Mouse (Mus musculus) embryonic facial prominence, embryonic 12.5 days (tissue): ENCODE measurements at regions not wholly inside any gene's neighbourhood (a gene's known extent, or its start where the extent isn't known, plus 50 kb on each side); places are given as distances from the start of the nearest gene placed in this dataset.

ENCODE experiments used
- ATAC-seq: fragments of 200-750 bp; cut with Nextera tagmentation; 2 replicates; pipeline ENCODE4 v1.8.0; 2017; ENCODE audit not compliant: insufficient number of reproducible peaks, insufficient read depth, low FRiP score, low TSS enrichment
- H3K27ac ChIP-seq: fragments of 300-500 bp; sonication (generic); 2 replicates; pipeline ENCODE4 v1.5.1; 2016; ENCODE audit warnings: mild to moderate bottlenecking
- H3K27me3 ChIP-seq: fragments of 300-500 bp; sonication (generic); 2 replicates; pipeline ENCODE4 v1.6.1; 2016; ENCODE audit warnings: mild to moderate bottlenecking, moderate library complexity
- H3K36me3 ChIP-seq: fragments of 300-500 bp; sonication (generic); 2 replicates; pipeline ENCODE4 v1.6.1; 2016; ENCODE audit warnings: mild to moderate bottlenecking
- H3K4me1 ChIP-seq: fragments of 300-500 bp; sonication (generic); 2 replicates; pipeline ENCODE4 v1.6.1; 2016
- H3K4me2 ChIP-seq: fragments of 300-500 bp; sonication (generic); replicated peaks from 2 replicates; pipeline ENCODE4 v1.6.1; 2016; ENCODE audit warnings: mild to moderate bottlenecking, moderate library complexity
- H3K4me3 ChIP-seq: fragments of 300-500 bp; sonication (generic); 2 replicates; pipeline ENCODE4 v1.5.1; 2016; ENCODE audit warnings: mild to moderate bottlenecking
- H3K9ac ChIP-seq: fragments of 300-500 bp; sonication (generic); 2 replicates; pipeline ENCODE4 v1.6.1; 2016; ENCODE audit warnings: mild to moderate bottlenecking, moderate library complexity
- H3K9me3 ChIP-seq: fragments of 300-500 bp; sonication (generic); 2 replicates; pipeline ENCODE4 v1.6.1; 2016; ENCODE audit warnings: mild to moderate bottlenecking, moderate library complexity
- WGBS: fragments of 180-500 bp; shearing (Covaris S2); methylation state at CpG from one replicate; pipeline ENCODE4 v1.1.7; 2016; 5-methylcytosine and 5-hydroxymethylcytosine counted together

DNA sequence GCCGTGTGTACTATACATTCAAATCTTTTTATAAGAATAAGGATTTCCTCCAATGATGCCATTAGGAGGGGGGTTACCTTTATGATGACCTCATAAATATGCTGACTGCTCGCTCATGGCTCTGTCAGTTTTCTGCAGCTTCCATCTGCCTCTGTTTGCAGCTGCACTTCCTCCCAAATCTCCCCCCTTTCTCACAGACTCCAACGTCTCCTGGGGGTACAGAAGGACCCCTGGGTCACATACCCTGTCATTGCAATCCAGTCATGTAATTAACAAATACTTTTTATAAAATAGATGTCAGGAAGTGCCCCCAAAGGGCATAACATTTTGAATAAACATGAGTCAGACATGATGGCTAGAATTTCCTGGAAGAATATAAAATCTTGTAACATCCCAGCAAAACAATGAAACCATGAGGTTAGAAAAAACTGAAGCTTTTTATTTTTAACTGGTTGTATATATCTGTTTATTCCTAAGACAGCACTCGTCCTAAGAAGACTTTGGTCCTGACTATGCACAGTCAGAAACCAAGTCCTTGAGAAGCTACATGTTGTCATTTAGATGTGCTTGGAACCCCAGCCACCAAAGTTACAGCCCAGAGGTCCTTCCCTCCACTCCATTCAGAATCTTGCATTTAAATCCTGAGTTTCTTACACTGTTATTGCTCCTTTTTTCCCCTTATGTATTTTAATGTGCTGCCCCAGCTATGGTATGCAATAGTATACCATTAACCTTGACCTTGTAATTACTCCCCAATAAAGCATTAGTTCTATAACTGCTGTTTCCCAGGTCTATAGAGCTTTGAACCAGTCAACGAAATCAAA is 386.0 kb upstream of the Pik3r1 start:
- no peak for ATAC-seq
- H3K4me2 ChIP-seq = no peak overlapping the region
- 30% methylated on average over 5 of the region's 5 CpGs for WGBS
- no peaks in the 10 kb centered on the region for H3K27me3 ChIP-seq
- no peak overlapping the region for H3K9ac ChIP-seq
- no peaks in the 10 kb centered on the region for H3K36me3 ChIP-seq
- H3K4me3 ChIP-seq = no peak overlapping the region
- H3K9me3 ChIP-seq = no peaks in the 10 kb centered on the region
- H3K4me1 ChIP-seq = 0 out of 2 replicates have a peak, but pooled peaks cover 3% of the 10 kb centered on the region
- H3K27ac ChIP-seq = no peak overlapping the region

DNA sequence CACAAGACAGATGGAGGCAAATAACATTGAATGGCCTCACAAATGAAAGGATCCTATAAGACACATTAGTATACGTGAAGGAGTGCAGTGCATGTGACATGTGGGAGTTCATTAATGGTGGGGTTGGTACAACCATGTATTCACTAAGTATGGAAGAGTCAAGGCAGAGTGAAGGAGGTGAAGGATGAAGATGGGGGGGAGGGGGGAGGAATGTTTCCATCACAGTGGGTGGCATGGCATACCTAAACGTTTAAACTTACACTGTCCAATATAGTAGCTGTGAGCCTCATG is 386.5 kb upstream of the Pik3r1 start:
- no peak overlapping the region for H3K4me2 ChIP-seq
- WGBS = 31% methylated on average over 2 of the region's 2 CpGs
- no peaks in the 10 kb centered on the region for H3K27me3 ChIP-seq
- no peaks in the 10 kb centered on the region for H3K9me3 ChIP-seq
- ATAC-seq = no peak; the same call in 1 of the 2 replicates
- H3K4me1 ChIP-seq = 0 out of 2 replicates have a peak, but pooled peaks cover 3% of the 10 kb centered on the region
- no peak overlapping the region for H3K27ac ChIP-seq
- H3K36me3 ChIP-seq = no peaks in the 10 kb centered on the region
- no peak overlapping the region for H3K4me3 ChIP-seq
- H3K9ac ChIP-seq = no peak overlapping the region

DNA sequence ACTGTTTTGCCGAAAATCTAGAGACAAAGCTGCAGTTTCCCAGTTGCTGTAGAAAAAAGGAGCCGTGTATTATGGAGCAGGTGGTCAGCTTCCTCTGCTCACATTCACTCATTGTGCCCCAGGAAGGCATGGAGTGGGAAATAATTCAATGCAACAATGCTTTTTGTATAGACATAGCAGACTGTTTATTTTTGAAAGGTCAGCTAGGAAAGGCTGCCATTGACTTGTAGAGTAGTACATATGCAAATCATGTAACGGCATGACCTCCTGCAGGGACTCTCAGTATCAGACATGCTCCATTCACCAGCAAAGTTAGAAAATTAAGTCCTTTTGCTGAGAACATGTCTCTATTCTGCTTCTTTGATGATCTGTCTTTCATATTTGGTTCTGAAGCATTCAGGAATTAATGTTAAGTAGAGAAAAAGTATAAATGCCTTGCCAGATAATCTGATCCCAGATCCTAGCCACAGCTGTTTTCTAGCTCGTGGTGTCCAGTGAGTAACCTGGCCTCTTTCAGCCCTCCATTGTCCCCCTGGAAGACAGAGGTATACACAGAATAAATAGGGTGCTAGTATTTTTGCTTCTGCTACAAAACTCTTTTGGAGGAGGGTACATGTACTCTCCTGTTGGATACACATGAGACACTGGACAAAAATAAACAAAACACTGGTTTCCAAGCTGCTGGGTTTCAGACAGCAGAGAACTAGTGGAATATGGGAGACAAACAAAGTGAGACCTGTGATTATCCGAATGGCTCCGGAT is 389.5 kb upstream of the Pik3r1 start:
- ATAC-seq = no peak
- Histone ChIP-seq H3K9ac (no peak overlapping the region), H3K36me3 (no peaks in the 10 kb centered on the region), H3K27ac (no peak overlapping the region), H3K4me1 (0 out of 2 replicates have a peak, but pooled peaks cover 3% of the 10 kb centered on the region), H3K27me3 (no peaks in the 10 kb centered on the region), H3K9me3 (no peaks in the 10 kb centered on the region), H3K4me2 (no peak overlapping the region), H3K4me3 (no peak overlapping the region)
- 76% methylated on average over 6 of the region's 6 CpGs for WGBS

DNA sequence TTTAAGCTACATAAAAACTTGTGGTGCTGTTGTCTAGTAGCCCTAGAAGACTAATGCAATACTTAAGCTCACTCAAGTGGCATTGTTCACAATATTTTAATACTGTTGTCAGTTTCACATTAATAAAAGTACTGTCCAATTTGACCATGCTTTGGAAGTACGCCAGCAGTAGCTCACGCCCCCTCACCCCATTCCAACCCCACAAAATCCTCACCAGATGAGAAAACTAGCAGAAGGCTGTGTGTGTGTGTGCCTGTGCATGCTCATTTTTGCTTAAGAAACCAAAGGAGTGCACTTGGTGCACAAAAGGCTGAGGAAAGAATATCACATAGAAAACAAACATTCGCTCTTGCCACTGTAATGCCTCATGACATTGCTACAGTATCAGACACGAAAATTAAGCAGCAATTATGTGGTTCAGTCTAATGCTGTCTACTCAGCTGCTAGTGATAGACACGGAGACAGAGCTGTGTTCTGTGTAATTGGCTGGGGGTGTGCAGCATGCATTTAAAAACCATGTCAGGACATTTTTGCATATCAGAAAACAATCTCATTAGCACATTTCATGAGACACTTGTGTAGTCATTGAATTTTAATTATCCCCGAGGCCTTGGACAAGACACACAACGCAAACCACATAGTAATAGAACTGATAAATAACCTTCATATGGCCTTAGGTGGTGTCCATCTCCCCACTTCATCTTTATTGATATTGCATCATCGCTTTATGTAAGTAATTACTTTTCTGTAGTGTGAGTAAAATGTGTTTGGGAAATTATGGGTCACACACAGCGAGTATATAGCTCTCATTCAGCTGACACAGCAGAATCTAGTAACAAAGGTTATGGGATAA is 405.6 kb upstream of the Pik3r1 start:
- Histone ChIP-seq H3K4me1 (no peaks in the 10 kb centered on the region), H3K4me3 (no peak overlapping the region), H3K4me2 (no peak overlapping the region), H3K27ac (no peak overlapping the region), H3K9ac (no peak overlapping the region), H3K36me3 (no peaks in the 10 kb centered on the region), H3K27me3 (no peaks in the 10 kb centered on the region), H3K9me3 (no peaks in the 10 kb centered on the region)
- no peak for ATAC-seq
- 74% methylated on average over 9 of the region's 9 CpGs for WGBS

DNA sequence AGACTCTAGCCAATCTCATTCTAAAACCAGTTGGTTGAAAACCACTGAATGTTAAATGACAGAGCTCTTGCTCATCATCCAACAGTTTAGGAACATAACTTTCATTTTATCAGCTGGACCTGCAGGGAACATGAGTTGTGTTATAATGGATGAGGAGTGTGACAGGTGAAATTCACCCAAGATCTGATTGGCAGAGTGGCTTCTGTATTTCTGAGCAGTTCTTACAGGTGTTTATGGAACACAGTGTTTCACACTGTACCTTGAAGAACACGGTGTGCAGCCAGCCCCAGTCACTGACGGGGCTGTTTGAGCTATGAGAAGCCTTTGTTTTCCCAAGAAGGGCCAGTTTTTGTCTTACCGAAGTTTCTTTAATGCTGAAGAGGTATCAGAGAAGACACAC is 406.4 kb upstream of the Pik3r1 start:
- Histone ChIP-seq H3K4me1 (no peaks in the 10 kb centered on the region), H3K36me3 (no peaks in the 10 kb centered on the region)

DNA sequence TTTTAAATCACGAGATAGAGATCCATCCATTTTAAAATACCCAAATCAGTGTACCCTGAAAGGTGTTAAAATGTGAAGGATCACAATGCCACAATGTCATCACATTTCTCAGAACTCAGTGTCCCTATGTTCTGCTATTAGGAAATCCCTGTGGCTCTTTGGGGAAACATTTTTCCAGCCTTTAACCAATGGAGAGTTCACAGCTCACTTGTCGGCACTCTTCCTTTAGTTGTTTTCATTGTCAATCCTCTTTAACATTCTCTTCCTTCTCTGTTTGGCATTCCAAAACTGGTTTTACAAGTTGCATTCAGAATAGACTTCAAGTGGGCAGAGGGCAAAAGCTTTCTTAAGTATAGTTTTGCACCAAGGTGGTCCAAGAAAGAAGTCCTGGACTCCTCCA is 406.9 kb upstream of the Pik3r1 start:
- Histone ChIP-seq H3K4me2 (no peak overlapping the region), H3K9ac (no peak overlapping the region), H3K27me3 (no peaks in the 10 kb centered on the region), H3K4me3 (no peak overlapping the region), H3K9me3 (no peaks in the 10 kb centered on the region), H3K4me1 (no peaks in the 10 kb centered on the region), H3K27ac (no peak overlapping the region), H3K36me3 (no peaks in the 10 kb centered on the region)
- no peak for ATAC-seq
- 83% methylated on average over 2 of the region's 2 CpGs for WGBS

More for the DNA sequence above, 406.4 kb upstream of the Pik3r1 start:
- Histone ChIP-seq H3K9me3 (no peaks in the 10 kb centered on the region), H3K27me3 (no peaks in the 10 kb centered on the region), H3K4me3 (no peak overlapping the region), H3K9ac (no peak overlapping the region), H3K27ac (no peak overlapping the region), H3K4me2 (no peak overlapping the region)
- no peak for ATAC-seq
- WGBS = 80% methylated on average over 3 of the region's 3 CpGs

DNA sequence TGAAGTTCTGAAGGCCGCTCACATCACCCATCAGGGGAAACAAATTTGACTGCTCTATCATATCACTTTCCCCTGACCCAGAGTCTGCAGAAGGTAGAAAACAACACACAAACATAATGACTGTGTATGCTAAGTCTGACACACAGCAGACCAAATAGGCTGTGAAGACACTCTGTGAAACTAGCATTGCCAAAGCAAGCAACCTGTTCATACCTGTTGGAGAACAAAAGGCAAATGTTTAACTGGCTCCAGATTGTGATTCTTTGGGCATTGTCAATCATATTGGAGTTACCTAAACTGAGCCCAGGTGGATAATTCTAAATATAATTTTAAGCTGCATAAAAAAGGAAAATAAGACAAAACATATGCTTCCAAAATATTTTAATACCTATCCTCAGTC is 407.4 kb upstream of the Pik3r1 start:
- Histone ChIP-seq H3K4me2 (no peak overlapping the region), H3K36me3 (no peaks in the 10 kb centered on the region), H3K27me3 (no peaks in the 10 kb centered on the region), H3K9me3 (no peaks in the 10 kb centered on the region), H3K9ac (no peak overlapping the region), H3K27ac (no peak overlapping the region), H3K4me1 (no peaks in the 10 kb centered on the region), H3K4me3 (no peak overlapping the region)
- 83% methylated on average over 1 of the region's 1 CpGs for WGBS
- ATAC-seq = no peak

DNA sequence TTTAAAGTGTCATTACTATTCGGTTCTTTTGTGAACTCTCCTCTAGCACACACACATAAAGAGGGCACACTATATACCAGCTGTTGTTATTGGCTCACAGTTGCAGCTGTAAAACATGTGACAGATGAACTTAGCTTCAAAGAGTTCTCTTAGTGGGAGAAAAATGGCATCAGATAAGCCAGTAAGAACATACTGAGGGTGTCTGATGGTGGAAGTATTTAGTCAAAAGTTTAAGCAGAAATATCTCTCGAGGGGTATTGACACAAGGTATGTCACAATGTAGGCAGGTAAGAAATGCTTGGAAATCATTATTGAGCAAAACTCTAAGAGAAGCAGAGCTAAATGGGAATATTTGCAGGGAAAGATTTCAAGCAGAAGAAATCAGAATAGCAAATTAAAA is 408.4 kb upstream of the Pik3r1 start:
- Histone ChIP-seq H3K9ac (no peak overlapping the region), H3K27me3 (no peaks in the 10 kb centered on the region), H3K36me3 (no peaks in the 10 kb centered on the region), H3K4me1 (no peaks in the 10 kb centered on the region), H3K9me3 (no peaks in the 10 kb centered on the region), H3K4me2 (no peak overlapping the region), H3K27ac (no peak overlapping the region), H3K4me3 (no peak overlapping the region)
- ATAC-seq = no peak
- 79% methylated on average over 2 of the region's 2 CpGs for WGBS

DNA sequence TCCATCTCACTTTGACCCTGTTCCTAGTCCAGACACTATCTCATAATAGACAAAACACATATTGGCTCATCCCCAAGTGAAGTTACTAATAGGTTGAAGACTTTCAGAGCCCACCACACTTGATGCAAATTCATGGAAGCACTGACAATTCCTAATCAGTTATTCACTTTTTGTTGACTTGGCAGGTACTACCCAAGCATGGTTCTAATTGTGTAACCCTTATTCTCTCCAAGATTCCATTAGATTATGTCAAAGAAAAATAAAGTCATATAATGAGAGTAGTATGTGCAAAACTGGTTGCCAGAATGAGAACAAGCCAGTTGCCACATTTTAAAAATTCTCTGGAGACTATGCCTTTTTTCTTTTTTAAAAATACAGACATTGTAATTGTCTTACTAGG is 426.7 kb upstream of the Pik3r1 start:
- H3K4me3 ChIP-seq = no peak overlapping the region
- H3K36me3 ChIP-seq = no peaks in the 10 kb centered on the region
- no peaks in the 10 kb centered on the region for H3K27me3 ChIP-seq
- H3K4me1 ChIP-seq = no peaks in the 10 kb centered on the region
- no peaks in the 10 kb centered on the region for H3K9me3 ChIP-seq
- no peak overlapping the region for H3K9ac ChIP-seq
- ATAC-seq = no peak
- H3K4me2 ChIP-seq = no peak overlapping the region
- no peak overlapping the region for H3K27ac ChIP-seq

DNA sequence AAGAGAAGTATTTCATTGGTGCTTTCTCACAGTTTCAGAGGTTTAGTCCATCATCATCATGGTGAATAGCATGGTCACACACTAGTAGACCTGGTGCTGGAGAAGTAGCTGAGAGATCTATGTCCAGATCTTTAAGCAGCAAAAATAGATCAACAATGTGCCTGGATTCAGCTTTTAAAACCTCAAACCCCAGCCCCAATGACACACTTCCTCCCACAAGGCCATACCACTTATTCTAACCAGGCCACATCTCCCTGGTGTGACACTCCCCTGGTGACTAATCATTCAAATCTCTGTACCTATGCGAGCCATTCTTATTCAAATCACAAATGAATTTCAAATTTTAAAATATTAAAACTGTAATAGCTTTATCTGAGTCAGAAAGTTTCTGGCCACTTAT is 434.3 kb upstream of the Pik3r1 start:
- no peaks in the 10 kb centered on the region for H3K27me3 ChIP-seq
- H3K9ac ChIP-seq = no peak overlapping the region
- H3K4me3 ChIP-seq = no peak overlapping the region
- H3K27ac ChIP-seq = no peak overlapping the region
- H3K36me3 ChIP-seq = no peaks in the 10 kb centered on the region
- H3K9me3 ChIP-seq = no peaks in the 10 kb centered on the region
- no peak for ATAC-seq
- H3K4me2 ChIP-seq = no peak overlapping the region
- 88% methylated on average over 1 of the region's 1 CpGs for WGBS
- H3K4me1 ChIP-seq = no peaks in the 10 kb centered on the region

DNA sequence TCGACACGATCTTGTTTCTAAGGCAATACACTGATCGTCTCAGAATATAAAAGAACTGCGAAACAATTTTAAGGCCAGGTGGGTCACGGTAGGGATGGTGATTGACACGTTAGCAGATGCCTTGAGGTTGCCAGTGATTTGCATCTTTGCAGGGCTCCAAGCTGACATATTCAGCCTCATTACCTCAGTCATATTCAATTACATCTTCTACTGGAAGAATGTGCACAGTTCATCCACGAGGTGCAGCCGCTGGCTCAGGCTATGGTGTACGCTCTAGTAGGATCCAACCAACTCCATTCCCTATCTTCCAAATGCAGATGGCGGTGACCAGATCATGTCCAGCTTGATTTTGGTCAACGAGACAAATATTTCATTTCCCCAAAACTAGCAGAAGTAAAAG is 450.5 kb upstream of the Pik3r1 start:
- ATAC-seq = no peak
- Histone ChIP-seq H3K36me3 (no peaks in the 10 kb centered on the region), H3K9ac (no peak overlapping the region), H3K4me3 (no peak overlapping the region), H3K4me1 (no peaks in the 10 kb centered on the region), H3K27me3 (no peaks in the 10 kb centered on the region; the same call in 1 of the 2 replicates), H3K4me2 (no peak overlapping the region), H3K9me3 (no peaks in the 10 kb centered on the region), H3K27ac (no peak overlapping the region)
- WGBS = 82% methylated on average over 11 of the region's 11 CpGs

DNA sequence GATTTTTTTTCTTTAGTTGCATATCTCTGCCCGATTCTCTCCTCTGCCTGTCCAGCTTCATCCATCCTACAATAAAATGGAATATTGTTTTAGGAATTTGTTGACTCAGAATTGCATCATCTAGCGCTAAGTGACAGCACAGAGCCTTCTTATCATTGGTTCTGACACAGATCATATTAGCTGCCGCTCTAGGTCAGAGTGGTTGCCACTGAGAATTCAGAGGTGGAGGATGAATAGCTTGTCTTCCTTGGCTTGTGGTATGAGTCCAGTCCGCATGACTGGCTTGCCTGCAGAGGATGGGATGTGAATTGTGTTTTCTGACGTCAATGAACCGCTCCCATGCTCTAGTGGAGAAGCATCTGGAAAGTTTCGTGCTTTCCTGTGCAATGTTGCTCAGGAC is 462.3 kb upstream of the Cd180 start:
- H3K4me3 ChIP-seq = no peak overlapping the region
- no peak overlapping the region for H3K9ac ChIP-seq
- H3K9me3 ChIP-seq = no peaks in the 10 kb centered on the region
- H3K27ac ChIP-seq = no peak overlapping the region
- no peaks in the 10 kb centered on the region for H3K27me3 ChIP-seq
- no peak for ATAC-seq
- H3K36me3 ChIP-seq = no peaks in the 10 kb centered on the region
- no peaks in the 10 kb centered on the region for H3K4me1 ChIP-seq
- WGBS = 89% methylated on average over 7 of the region's 7 CpGs
- H3K4me2 ChIP-seq = no peak overlapping the region
